Mouse (Mus musculus) erythroblast, embryonic 14.5 days (primary cell): ENCODE data around the gene Ambra1. TPM values are rescaled to one million over a fixed set of nuclear protein-coding genes. Genes with fewer than 3 reads are reported as not detected.

Experiments
- H3K27me3 ChIP-seq: 2 replicates; pipeline ENCODE4 v1.6.1; 2012; ENCODE audit warnings: inconsistent platforms; ENCODE audit not compliant: control insufficient read depth
- H3K36me3 ChIP-seq: 2 replicates; pipeline ENCODE4 v1.6.1; 2012; ENCODE audit warnings: mild to moderate bottlenecking, inconsistent platforms; ENCODE audit not compliant: control insufficient read depth
- H3K4me1 ChIP-seq: 2 replicates; pipeline ENCODE4 v1.6.1; 2012; ENCODE audit warnings: inconsistent platforms; ENCODE audit not compliant: control insufficient read depth
- H3K4me3 ChIP-seq: replicated peaks from 2 replicates; pipeline ENCODE3; 2012; ENCODE audit warnings: moderate library complexity, mild to moderate bottlenecking, inconsistent platforms
- H3K9me3 ChIP-seq: 2 replicates; pipeline ENCODE4 v1.6.1; 2012; ENCODE audit warnings: low read length, inconsistent platforms, mixed read lengths; ENCODE audit not compliant: control insufficient read depth
- GATA1 ChIP-seq: IDR thresholded peaks from 2 replicates; pipeline ENCODE4 v1.6.1; 2012; ENCODE audit warnings: low read length, inconsistent platforms, mixed read lengths
- TAL1 ChIP-seq: IDR thresholded peaks from 3 replicates; pipeline ENCODE4 v1.6.1; 2012; ENCODE audit warnings: low read length, inconsistent platforms, mixed read lengths
- polyA plus RNA-seq: library from polyadenylated mRNA; stranded (reverse); fragments of >175 nt; gene quantifications from 2 replicates; pipeline ENCODE4 v1.2.3, GENCODE M21; 2012

Ambra1 gene
- polyA plus RNA-seq, 1 experiment: 1.8 TPM

GRCm38 (mm10) chr2:91965417-91965816, 235.5 kb downstream of the Ambra1 start:
- peaks cover 3% of the 10 kb centered on the region for H3K36me3 ChIP-seq

GRCm38 (mm10) chr2:91966367-91966766, 236.4 kb downstream of the Ambra1 start:
- H3K9me3 ChIP-seq: no peaks in the 10 kb centered on the region
- H3K4me3 ChIP-seq: no peak overlapping the region
- peaks cover 73% of the 10 kb centered on the region for H3K27me3 ChIP-seq
- no peaks in the 10 kb centered on the region for H3K36me3 ChIP-seq
- no peak for TF ChIP-seq TAL1
- TF ChIP-seq GATA1: no peak
- peaks cover 29% of the 10 kb centered on the region for H3K4me1 ChIP-seq

More at GRCm38 (mm10) chr2:91965417-91965816, 235.5 kb downstream of the Ambra1 start:
- Histone ChIP-seq H3K4me3 (peak overlapping the region; percentile 33), H3K9me3 (no peaks in the 10 kb centered on the region), H3K27me3 (peaks cover 64% of the 10 kb centered on the region), H3K4me1 (peaks cover 36% of the 10 kb centered on the region)
- TF ChIP-seq GATA1 (no peak), TAL1 (no peak)

GRCm38 (mm10) chr2:91967962-91968361, 238.0 kb downstream of the Ambra1 start:
- H3K27me3 ChIP-seq: peaks cover 89% of the 10 kb centered on the region
- no peaks in the 10 kb centered on the region for H3K9me3 ChIP-seq
- no peak overlapping the region for H3K4me3 ChIP-seq
- peaks cover 13% of the 10 kb centered on the region for H3K4me1 ChIP-seq
- TF ChIP-seq TAL1 (no peak), GATA1 (no peak)
- no peaks in the 10 kb centered on the region for H3K36me3 ChIP-seq

Other genes with a start within 250 kb of the Ambra1 start
- 0.32 and 0.49 TPM in 2 replicates for gene Ckap5, start 203.4 kb upstream of the Ambra1 start, polyA plus RNA-seq
- 0.05 and 0.09 TPM in 2 replicates for gene F2, start 93.7 kb upstream of the Ambra1 start, polyA plus RNA-seq
- 0.56 and 0.74 TPM in 2 replicates for gene Zfp408, start 80.3 kb upstream of the Ambra1 start, polyA plus RNA-seq
- 1.5 and 1.7 TPM in 2 replicates for gene Arhgap1, start 80.3 kb upstream of the Ambra1 start, polyA plus RNA-seq
- 3.5 and 4.3 TPM in 2 replicates for gene Atg13, start 19.6 kb upstream of the Ambra1 start, polyA plus RNA-seq
- gene Harbi1, start 19.3 kb upstream of the Ambra1 start, polyA plus RNA-seq: 0.04 and 0.15 TPM in 2 replicates
- 0.03 TPM in 1 of 2 replicates, not detected in the other for gene Chrm4, start 197.1 kb downstream of the Ambra1 start, polyA plus RNA-seq
- gene Mdk, start 202.2 kb downstream of the Ambra1 start, polyA plus RNA-seq: 1.1 and 1.8 TPM in 2 replicates
- gene Gm9821, start 215.6 kb downstream of the Ambra1 start, polyA plus RNA-seq: not detected in 2 replicates
- 6.0 and 8.4 TPM in 2 replicates for gene Dgkz, start 245.7 kb downstream of the Ambra1 start, polyA plus RNA-seq